Mouse (Mus musculus) v-Abl transformed pro-B cells (cell line): Measurements from ENCODE around the gene Rsph3b.

ENCODE experiments used
- in situ Hi-C, 2 experiments: fragments of 400-800 bp; cut with MboI; formaldehyde crosslinking; loops; one replicate each; pipeline ENCODE4 v1.15.1; 2025; ENCODE audit not compliant: unreplicated experiment in 2 of 2

The Rsph3b gene

GRCm38 (mm10) chr17:6866576-6866975 is 81.9 kb downstream of the Rsph3b start:
- in situ Hi-C loops: no loop called here

DNA sequence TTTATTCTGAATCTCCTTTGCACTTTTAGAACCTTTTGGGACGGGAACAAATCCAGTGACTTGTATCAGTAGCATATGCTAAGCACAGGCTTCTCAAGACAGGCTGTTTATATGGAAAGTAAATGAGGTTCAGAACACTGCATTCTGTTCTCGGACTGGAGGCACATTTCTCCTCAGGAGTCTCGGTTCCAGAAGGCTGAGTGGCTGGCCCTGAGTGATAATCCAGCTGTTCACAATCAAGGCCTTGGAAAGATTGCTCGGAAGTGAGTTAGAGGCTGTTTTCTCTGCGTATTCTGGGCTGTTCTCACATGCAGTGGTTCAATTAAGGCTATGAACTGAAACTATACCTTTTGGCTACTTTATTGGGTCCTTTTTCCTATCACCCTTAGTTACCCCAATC is 82.9 kb downstream of the Rsph3b start:
- in situ Hi-C loops: no loop called here

DNA sequence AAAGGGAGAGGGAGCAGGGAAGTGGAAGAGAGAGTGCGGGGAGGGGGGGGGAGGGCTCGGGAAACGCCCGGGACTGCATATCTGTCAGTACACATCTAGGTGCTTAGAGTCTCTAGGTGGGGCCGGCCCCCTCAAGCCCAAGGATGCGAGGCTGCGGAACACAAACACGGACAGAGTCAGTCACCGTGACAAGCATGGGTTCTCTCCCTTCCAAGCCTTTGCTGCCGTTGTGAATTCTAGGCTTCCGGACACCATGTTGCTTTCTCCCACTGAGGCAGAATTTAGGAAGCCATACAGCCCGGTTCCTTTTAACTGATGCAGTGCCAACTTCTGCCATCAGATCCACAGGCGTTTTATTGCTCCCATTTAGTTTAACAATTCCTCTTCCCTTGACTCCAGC is 83.6 kb downstream of the Rsph3b start:
- in situ Hi-C loops: no loop called here

DNA sequence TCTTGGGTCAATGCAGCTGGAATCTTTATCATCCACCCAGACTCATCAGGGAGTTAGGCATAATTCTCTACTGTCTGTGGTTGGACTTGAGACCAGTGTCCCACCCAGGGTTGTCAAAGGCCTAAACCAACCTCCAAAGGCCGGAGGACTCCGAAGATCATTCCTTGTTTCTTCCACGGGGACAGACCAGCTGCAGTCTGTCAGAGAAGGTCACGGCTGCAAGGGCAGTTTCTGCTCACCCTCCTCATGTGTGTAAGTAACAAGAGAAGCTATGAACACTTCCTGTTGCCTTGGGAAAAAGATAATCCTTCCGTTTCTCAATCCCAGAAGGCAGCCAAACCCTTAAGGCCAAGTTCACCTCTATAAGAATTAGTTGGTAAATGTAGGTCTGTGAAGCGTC is 85.0 kb downstream of the Rsph3b start:
- in situ Hi-C loops: no loop called here

- in situ Hi-C loops: no loop called here
These were observed 86.3 kb downstream of the Rsph3b start for GRCm38 (mm10) chr17:6862040-6862780.

DNA sequence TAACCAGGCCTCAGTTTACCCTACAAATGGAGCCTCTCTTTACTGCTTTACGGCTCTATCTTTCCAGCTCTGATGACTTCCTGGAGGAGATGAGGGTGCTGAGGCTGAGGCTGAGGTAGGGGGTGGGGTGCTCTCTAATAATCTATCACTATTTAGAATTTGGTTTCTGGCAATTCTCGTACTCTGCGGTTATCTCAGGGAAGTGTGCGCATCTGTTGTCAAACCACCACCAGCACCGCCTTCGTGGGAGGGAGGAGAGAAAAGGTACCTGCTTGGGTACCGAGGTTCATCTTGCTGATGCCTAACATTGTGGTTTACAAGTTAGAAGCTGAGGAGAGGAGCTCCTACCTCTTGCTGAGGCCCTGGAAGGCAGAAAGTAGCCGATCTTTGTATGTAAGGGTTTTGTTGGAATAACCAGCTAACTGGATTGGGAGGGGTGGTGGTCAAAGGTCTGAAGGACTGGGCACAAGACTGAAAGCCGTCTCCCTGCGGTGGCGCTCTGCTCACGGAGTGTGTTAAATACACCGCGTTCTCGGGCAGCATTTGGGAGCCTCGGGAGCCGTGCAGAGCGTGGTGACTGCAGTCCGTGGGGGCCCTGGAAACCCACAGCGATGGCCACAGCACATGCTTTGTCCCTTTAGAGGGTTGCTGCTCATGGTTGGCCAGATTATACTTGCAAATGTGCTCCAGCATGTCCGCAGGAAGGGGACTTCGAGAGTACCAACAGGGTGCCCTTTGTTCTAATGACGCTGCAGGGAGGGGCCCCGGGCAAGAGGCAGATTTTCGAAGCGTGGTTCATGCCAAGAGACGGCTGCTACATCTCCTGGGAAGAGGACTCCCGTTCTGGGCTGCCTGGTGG is 87.1 kb downstream of the Rsph3b start:
- in situ Hi-C loops: no loop called here

- in situ Hi-C loops: no loop called here
These were observed 88.0 kb downstream of the Rsph3b start for GRCm38 (mm10) chr17:6860491-6860897.

DNA sequence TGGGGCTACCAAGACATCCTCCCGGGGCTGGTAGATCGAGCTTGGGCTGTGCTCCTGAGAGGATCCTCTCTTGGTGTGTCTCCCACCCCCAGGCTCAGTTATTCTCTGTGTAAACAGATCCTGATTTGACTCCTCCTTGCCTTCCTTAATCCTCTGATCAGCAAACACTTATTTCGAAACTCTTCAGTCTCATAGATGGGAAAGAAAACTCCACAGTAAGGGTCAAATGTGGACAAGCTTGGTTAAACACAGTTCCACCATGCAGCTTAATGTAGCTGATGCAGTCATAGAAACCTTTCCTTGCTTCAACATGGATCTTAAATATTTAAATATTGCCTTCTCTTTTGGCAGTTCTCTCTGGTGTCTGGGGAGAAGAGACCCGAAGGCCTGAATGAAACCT is 88.4 kb downstream of the Rsph3b start:
- in situ Hi-C loops: no loop called here
